ENCODE assay signal across 26 mouse cellular contexts in genomic region chr16:96758381-96758780, GRCm38 (mm10).
DNase-seq lines count a peak whose midpoint lies in the region; ATAC-seq lines count a peak whose summit lies in the region.
"Had no signal": no experiment of that assay in that cellular context is flagged by ENCODE, and none has a peak within 500 bp of the region (broad histone marks: within the 10 kb centered on the region; RNA-seq: fewer than 3 reads in every experiment).

No protein-coding gene starts in this region.

- no peak for DNase-seq in hindbrain, embryonic 11.5 days (ENCODE audit: low spot score)
- peak; percentile 53 for DNase-seq in ES-CJ7 (ENCODE audit: low read depth, low spot score)
- DNase-seq in layer of hippocampus, adult 9-10 months (ENCODE audit: low spot score), result no peak
- no peak for DNase-seq in right cerebral cortex, adult 2 months (ENCODE audit: low spot score in 2 of 2)
- DNase-seq: adrenal gland, postnatal 14 days; cerebellum, adult 2 months; cerebellum, postnatal 25 days; gastrocnemius, adult 2 months; kidney, adult 11 months; kidney, postnatal 4 days; layer of hippocampus, adult 9-11 months; right cerebral cortex, adult 18-20 months; thymus, adult 18-20 months; thymus, postnatal 36 days had no signal

- ATAC-seq in hindbrain, embryonic 12.5 days (ENCODE audit: low FRiP score), result no peak
- no peak for ATAC-seq in hindbrain, embryonic 11.5 days (ENCODE audit: low FRiP score)
- no peak for ATAC-seq in midbrain, embryonic 12.5 days (ENCODE audit: low FRiP score, low read depth)
- ATAC-seq in neural tube, embryonic 14.5 days (ENCODE audit: low read depth), result no peak

- 55% methylated on average over 3 of the region's 3 CpGs for WGBS in hindbrain, embryonic 12.5 days
- WGBS in hindbrain, embryonic 11.5 days, result 64% methylated on average over 3 of the region's 3 CpGs
- WGBS in midbrain, embryonic 12.5 days, result 67% methylated on average over 3 of the region's 3 CpGs
- WGBS in neural tube, embryonic 14.5 days, result 57% methylated on average over 3 of the region's 3 CpGs

- no peak overlapping the region for H3K9ac ChIP-seq in hindbrain, embryonic 12.5 days
- no peak overlapping the region for H3K9ac ChIP-seq in hindbrain, embryonic 11.5 days (ENCODE audit: low read depth, low read length)
- H3K9ac ChIP-seq in midbrain, embryonic 12.5 days (replicated peaks), result no peak overlapping the region
- H3K9ac ChIP-seq in neural tube, embryonic 14.5 days (replicated peaks; ENCODE audit: low read depth, low read length), result no peak overlapping the region
- H3K9ac ChIP-seq: embryonic facial prominence, embryonic 13.5 days; forebrain, embryonic 12.5 days; kidney, embryonic 15.5 days; liver, embryonic 14.5 days; lung, embryonic 14.5 days; neural tube, embryonic 12.5 days; stomach, embryonic 15.5 days had no signal

- no peak overlapping the region for H3K4me3 ChIP-seq in hindbrain, embryonic 12.5 days
- no peak overlapping the region for H3K4me3 ChIP-seq in hindbrain, embryonic 11.5 days (ENCODE audit: low read depth, low read length)
- no peak overlapping the region for H3K4me3 ChIP-seq in midbrain, embryonic 12.5 days
- H3K4me3 ChIP-seq in neural tube, embryonic 14.5 days (ENCODE audit: low read depth, low read length), result no peak overlapping the region
- H3K4me3 ChIP-seq: embryonic facial prominence, embryonic 13.5 days; erythroblast, embryonic 14.5 days; forebrain, embryonic 12.5 days; gastrocnemius, adult 2 months; kidney, embryonic 15.5 days; neural tube, embryonic 12.5 days; stomach, embryonic 15.5 days had no signal

- peak overlapping the region; percentile 68; the same call in 1 of the 2 replicates for H3K27ac ChIP-seq in hindbrain, embryonic 12.5 days
- H3K27ac ChIP-seq in hindbrain, embryonic 11.5 days (ENCODE audit: low read depth, low read length), result no peak overlapping the region
- 0 out of 2 replicates have a peak overlapping the region, but pooled peaks have one; percentile 78 for H3K27ac ChIP-seq in midbrain, embryonic 12.5 days (replicated peaks)
- peak overlapping the region; percentile 35; the same call in 1 of the 2 replicates for H3K27ac ChIP-seq in neural tube, embryonic 14.5 days (ENCODE audit: low read depth, low read length)
- H3K27ac ChIP-seq: embryonic facial prominence, embryonic 13.5 days; gastrocnemius, adult 2 months; kidney, embryonic 15.5 days; liver, embryonic 14.5 days; neural tube, embryonic 12.5 days; stomach, embryonic 15.5 days had no signal

- H3K27me3 ChIP-seq in hindbrain, embryonic 12.5 days, result no peaks in the 10 kb centered on the region
- H3K27me3 ChIP-seq in hindbrain, embryonic 11.5 days (ENCODE audit: control insufficient read depth, insufficient read depth, low read length), result no peaks in the 10 kb centered on the region
- peaks cover 3% of the 10 kb centered on the region; the same call in 1 of the 2 replicates for H3K27me3 ChIP-seq in midbrain, embryonic 12.5 days
- H3K27me3 ChIP-seq in neural tube, embryonic 14.5 days (ENCODE audit: control insufficient read depth, insufficient read depth, low read length), result no peaks in the 10 kb centered on the region
- H3K27me3 ChIP-seq: neural tube, embryonic 12.5 days; stomach, embryonic 15.5 days had no signal

- H3K9me3 ChIP-seq in hindbrain, embryonic 12.5 days (replicated peaks), result no peaks in the 10 kb centered on the region
- no peaks in the 10 kb centered on the region for H3K9me3 ChIP-seq in hindbrain, embryonic 11.5 days (ENCODE audit: control insufficient read depth, low read length)
- H3K9me3 ChIP-seq in midbrain, embryonic 12.5 days, result no peaks in the 10 kb centered on the region
- no peaks in the 10 kb centered on the region for H3K9me3 ChIP-seq in neural tube, embryonic 14.5 days (ENCODE audit: control insufficient read depth, low read length)
- H3K9me3 ChIP-seq: embryonic facial prominence, embryonic 13.5 days; forebrain, embryonic 12.5 days; kidney, embryonic 15.5 days; neural tube, embryonic 12.5 days; stomach, embryonic 15.5 days had no signal

- no peak overlapping the region for H3K4me2 ChIP-seq in hindbrain, embryonic 12.5 days (replicated peaks)
- H3K4me2 ChIP-seq in hindbrain, embryonic 11.5 days (replicated peaks; ENCODE audit: low read depth, low read length), result no peak overlapping the region
- H3K4me2 ChIP-seq in midbrain, embryonic 12.5 days (replicated peaks), result no peak overlapping the region
- no peak overlapping the region for H3K4me2 ChIP-seq in neural tube, embryonic 14.5 days (ENCODE audit: low read depth, low read length)
- H3K4me2 ChIP-seq: kidney, embryonic 15.5 days; lung, embryonic 14.5 days; stomach, embryonic 15.5 days had no signal

- H3K4me1 ChIP-seq in hindbrain, embryonic 12.5 days, result peaks cover 45% of the 10 kb centered on the region
- H3K4me1 ChIP-seq in hindbrain, embryonic 11.5 days (replicated peaks; ENCODE audit: control insufficient read depth, insufficient read depth, low read length), result peaks cover 4% of the 10 kb centered on the region
- peaks cover 61% of the 10 kb centered on the region for H3K4me1 ChIP-seq in midbrain, embryonic 12.5 days
- H3K4me1 ChIP-seq in neural tube, embryonic 14.5 days (ENCODE audit: control insufficient read depth, insufficient read depth, low read length), result peaks cover 28% of the 10 kb centered on the region
- H3K4me1 ChIP-seq: stomach, embryonic 15.5 days had no signal

- no peaks in the 10 kb centered on the region for H3K36me3 ChIP-seq in hindbrain, embryonic 12.5 days
- H3K36me3 ChIP-seq in hindbrain, embryonic 11.5 days (ENCODE audit: control insufficient read depth, insufficient read depth, low read length), result no peaks in the 10 kb centered on the region
- H3K36me3 ChIP-seq in midbrain, embryonic 12.5 days, result no peaks in the 10 kb centered on the region
- no peaks in the 10 kb centered on the region for H3K36me3 ChIP-seq in neural tube, embryonic 14.5 days (ENCODE audit: control insufficient read depth, insufficient read depth, low read length)
- H3K36me3 ChIP-seq: embryonic facial prominence, embryonic 13.5 days; forebrain, embryonic 12.5 days; G1E; kidney, embryonic 15.5 days; neural tube, embryonic 12.5 days; stomach, embryonic 15.5 days had no signal
